Mouse (Mus musculus) gastrocnemius, postnatal 14 days (tissue): Measurements from ENCODE around the gene Snapc3. TPM values are rescaled to one million over a fixed set of nuclear protein-coding genes. Genes with fewer than 3 reads are reported as not detected.
A peak's percentile ranks its signal among the peaks of the same experiment; 100 is the strongest.

ENCODE experiments used
- DNase-seq: peaks from one replicate; pipeline ENCODE4 v3.0.0; 2021; ENCODE audit warnings: mixed read lengths
- intact Hi-C: fragments of 180-260 bp; cut with DNase I; formaldehyde crosslinking; loops from one replicate; pipeline ENCODE4 v1.15.1; 2025; ENCODE audit warnings: low total_unique reads
- long read RNA-seq, 2 experiments: library from polyadenylated mRNA; stranded (forward); transcript quantifications; one replicate each; pipeline ENCODE4 v2.0.0; 2021
- total RNA-seq, 2 experiments: library from RNA; stranded (reverse); gene quantifications; 2 replicates each; pipeline ENCODE4 v1.2.3; 2021

Snapc3 gene
- total RNA-seq: 10 to 100 TPM; 12.8 to 13.3 TPM
- long read RNA-seq, experiment 1, transcript Snapc3-201 (9 exons, 1,405 nt): major isoform, 9 of 11 reads
- long read RNA-seq, experiment 1, partial matches to known transcripts: 0 of 11 reads
- long read RNA-seq, experiment 1, other reads (novel, unspliced or antisense): 2 of 11 reads
- long read RNA-seq, experiment 2, transcript Snapc3-201 (9 exons, 1,405 nt): major isoform, 11 of 12 reads
- long read RNA-seq, experiment 2, partial matches to known transcripts: 1 of 12 reads
- long read RNA-seq, experiment 2, other reads (novel, unspliced or antisense): 0 of 12 reads

DNA sequence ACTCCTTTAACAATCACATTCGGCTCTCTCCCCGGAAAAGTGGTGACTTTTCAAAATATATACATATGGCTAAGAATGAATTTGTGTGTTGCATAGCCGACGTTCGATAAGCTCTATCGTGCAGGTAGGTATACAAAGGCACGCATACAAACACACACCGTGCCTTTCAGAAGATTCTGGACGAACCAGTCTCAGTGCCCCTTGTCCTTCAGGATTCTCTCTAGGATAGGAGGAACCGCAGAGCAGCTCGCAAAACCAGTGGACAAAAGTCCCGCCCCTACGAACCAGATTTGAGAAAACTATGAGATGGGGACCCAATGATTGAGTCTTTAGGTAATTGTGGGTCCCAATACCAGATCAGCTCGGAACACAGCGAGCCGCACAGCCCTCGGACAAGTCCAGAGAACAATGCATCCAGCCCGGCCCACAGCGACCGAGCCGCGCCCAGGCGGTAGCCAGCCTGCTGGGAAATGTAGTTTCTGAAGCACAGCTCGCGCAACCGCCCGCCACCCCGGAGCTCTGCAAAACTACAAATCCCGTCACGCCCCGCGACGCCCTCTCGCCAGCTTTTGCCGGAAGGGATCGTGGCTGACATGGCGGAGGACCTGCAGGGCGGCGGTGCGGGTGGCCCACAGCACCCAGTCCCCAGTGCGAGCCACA is at the start of gene Snapc3:
TSS of gene Snapc3 (plus strand) at position 565 of the 660 bp plus-strand sequence.
- intact Hi-C loops: no loop called here
- DNase-seq: peak; percentile 97

DNA sequence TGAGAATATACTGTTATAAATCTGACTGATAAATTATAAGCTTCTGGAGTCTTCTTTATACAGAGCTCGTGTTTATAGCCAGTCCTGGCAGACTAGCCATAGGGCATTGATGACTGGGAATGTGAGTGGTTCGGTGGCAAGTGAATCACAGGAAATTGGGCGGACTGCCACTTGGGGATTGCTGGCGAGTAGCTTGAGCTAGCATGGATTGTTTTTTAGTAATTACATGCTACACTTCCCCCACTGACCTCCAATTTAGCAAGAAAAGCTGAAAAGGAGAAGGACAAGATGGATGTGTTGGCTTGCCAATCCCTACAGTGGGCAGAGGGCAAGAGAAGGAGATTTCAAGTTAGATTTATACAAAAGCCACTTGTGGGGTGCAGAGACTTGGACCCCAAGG is 44.1 kb upstream of the Snapc3 start:
- intact Hi-C loops: no loop called here
- DNase-seq: no peak

DNA sequence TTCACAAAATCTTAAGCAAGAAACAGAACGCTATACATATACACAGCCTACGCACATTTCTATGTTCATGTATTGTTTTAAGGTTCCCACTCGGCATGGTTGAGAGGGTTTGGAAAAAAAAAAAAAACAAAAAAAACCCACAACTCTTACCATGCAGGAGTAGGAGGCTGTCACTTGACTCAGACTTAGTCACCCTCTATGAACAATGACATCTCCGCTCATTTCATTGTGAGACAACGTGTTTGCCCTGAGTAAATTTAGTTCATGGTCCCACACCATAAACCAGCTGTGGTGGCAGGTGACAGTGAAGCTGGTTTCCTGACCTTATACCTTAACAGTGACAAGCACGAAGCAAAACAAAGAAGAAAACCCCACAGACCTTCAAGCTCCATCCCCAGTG is 41.9 kb upstream of the Snapc3 start:
- no peak for DNase-seq
- intact Hi-C loops: no loop called here

DNA sequence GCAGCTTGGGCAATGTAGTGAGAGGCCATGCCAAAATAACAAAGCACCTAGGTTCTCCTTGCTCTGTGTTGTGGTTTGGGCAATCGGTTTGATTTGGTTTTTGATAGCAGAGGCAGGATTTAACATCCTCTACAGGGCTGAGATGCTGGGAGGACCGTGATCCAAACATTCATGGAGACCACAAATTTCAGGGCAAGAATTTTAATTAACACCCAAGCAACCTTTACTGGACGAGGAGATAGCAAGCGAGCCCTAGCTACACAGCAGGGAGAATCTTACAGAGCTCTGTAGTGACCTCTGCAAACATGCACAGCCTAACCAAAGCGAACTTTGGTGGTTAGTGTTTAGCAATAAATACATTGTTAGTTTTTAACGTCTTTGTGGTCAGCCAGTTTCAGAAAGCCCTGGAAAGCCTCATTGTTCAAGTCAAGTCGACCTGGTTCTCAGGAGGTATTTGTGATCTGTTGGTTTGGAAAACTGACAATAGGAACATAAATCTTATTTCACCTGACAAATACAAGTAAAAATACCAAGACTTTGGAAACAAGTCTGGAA is 41.0 kb upstream of the Snapc3 start:
- intact Hi-C loops: no loop called here
- no peak for DNase-seq

DNA sequence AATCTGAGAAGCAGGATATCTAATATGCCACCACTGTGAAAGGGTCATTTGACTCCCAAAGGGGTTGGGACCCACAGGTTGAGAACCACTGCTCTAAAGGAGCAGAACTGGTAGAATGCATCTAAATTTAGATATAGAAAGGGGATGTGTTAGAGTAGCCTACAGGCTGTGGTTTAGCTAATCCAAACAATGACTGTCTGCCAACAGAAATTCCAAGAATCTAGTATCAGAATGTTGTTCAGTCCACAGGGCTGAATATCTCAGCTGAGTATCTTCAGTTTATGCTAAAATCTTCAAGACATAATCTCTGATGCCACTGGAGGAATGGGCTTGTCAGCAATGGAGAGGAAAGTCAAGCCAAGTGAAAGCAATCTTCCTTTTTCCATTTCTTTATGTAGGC is 38.5 kb upstream of the Snapc3 start:
- DNase-seq: no peak
- intact Hi-C loops: no loop called here

DNA sequence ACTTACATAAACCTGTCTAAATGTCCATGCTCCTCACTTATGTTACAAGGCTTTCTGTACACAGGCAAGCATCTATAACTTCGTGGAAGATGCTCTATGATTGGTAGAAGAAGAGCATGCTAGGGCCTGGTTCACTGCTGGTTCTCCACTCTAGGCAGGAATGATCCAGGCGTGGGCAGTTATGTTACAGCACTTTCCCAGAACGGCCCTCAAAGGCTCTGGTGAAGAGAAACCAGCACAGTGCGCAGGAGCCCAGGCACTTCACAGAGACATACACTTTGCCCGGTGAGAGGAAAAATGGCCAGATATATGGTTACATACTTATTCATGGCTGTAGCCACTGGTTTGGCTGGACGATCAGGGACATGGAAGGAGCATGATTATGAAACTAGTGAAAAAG is 37.8 kb upstream of the Snapc3 start:
- no peak for DNase-seq
- intact Hi-C loops: no loop called here

DNA sequence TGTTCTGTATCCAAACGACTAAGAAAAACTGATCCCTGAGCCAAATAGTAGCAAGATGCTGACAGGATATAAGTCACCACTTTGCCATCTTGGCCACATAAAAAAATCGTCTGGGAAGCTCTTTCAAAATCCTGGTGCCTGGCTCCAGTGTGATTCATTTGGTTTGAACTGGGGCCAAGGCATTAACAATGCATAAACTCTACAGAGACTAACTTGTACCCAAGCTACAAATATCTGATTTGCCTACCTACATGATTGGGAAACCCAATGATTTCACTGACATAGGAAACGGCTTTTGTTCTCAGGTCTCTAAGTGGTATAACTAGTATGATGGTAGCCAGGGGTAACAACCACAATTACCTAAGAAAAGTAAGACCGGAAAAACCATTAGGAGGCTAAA is 37.3 kb upstream of the Snapc3 start:
- intact Hi-C loops: no loop called here
- DNase-seq: no peak

DNA sequence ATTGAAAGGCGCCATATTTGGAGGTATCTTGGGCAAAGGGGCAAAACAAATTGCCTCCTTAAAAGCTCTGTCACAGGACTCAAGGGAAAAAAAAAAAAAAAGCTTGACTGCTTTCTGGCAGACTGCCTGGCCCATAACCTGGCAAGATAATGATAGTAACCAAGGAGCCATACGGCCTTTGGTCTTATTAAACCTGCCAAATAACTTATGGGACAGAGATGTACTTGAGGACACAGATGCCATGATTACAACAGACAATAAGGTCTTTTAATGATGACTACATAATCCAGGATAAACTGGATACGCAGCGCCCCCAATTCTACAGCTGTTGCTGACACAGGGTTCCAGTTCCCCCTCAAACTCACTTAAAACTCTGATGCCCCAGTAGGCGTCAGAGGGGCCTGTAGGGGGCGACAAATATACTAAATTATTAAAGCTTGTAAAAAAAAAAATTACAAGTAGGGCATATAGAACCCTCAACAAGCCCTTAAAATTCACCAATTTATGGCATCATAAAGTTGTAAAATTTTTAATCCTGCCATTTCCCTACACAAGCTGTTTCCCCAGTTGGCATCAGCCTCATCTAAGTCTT is 33.5 kb upstream of the Snapc3 start:
- intact Hi-C loops: no loop called here
- peak; percentile 10 for DNase-seq

DNA sequence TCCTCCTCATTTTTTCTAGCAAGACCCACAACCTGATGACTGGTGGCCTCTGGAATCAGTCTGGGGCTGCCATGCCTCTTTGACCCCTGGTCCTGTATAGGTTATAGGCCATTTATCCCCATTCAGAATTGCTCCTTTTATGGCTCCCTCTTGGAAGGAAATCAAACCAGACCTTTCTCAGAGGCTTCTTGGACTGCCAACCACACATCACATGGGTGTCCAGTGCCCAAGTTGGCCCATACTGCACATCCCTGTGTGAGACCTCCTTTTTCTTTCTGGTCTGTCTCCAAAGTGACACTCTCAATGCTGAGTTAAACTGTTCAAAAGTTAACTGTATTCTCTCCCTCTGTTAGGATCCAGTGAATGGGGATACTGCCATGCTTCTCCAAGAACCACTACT is 32.4 kb upstream of the Snapc3 start:
- intact Hi-C loops: no loop called here
- DNase-seq: no peak

DNA sequence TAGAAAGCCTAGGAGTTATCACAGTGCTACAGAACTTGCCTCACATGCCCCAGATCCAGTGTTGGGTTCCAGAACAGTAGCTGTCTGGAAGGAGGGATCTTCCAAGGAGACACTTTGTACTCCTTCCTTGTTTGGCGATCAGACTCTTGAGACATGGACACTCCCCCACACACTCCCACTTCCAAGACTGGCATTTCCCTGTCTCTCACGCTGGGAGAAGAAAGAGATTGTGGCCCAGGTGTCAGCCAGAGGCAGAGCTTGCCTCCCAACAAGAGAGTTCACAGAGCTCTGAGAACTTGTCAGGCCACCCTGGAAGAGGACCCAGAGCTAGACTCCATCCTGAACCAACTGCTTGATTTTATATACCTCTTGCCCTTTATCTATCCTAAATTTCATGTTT is 27.0 kb upstream of the Snapc3 start:
- no peak for DNase-seq
- intact Hi-C loops: no loop called here

DNA sequence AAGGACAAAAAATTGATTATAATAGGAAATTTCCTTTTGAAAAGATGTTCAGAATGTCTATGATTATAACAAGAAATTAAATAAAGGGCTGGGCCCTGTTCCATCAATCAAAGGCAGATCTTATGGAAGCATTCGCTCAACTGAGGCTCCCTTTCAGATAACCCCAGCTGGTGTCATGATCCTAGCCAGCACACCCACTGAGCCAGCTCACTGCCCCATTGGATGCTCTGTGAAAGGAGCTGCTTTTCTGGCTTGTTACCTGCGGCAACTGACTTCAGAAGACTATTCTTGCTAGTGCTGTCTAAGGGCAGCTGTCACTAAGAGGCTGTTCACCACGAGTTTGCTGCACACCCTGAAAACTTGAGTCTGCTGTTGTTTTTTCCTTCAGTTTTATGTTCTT is 25.6 kb upstream of the Snapc3 start:
- no peak for DNase-seq
- intact Hi-C loops: no loop called here

DNA sequence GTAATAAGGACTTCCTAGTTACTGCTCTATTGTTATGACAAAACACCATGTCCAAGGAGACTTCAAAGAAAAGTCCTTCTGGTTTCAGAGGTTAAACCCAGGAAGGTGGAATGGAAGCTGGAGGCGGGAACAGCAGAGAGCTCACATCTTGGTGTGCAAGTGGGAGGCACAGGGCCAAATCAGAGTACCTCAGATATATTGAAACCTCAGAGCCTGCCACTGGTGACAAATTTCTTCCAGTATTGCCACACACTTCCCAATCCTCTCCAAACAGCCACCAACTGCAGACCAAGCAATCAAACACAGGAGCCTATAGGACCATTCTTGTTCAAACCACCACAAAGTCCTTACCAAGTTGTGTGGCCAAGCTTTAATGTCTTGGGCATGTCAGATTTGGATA is 23.8 kb upstream of the Snapc3 start:
- intact Hi-C loops: no loop called here
- DNase-seq: no peak

DNA sequence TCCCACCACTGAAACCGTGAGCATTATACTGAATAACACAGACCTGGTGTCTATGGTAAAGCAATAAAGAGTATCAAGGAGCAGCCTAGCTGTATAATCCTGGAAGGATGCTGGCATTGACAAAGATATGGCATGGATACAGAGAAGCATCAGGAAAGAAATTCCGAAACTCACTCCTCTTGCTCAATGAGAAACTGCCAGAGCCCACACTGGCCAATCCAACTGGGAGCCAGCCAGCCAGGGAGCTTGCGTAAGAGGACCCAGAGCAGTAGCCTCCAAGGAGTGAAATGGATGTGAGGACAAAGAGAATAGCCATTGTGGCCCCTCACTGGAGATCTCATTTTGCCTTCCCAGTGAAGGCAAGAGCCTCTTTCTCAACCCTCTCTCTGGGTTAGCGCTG is 21.2 kb upstream of the Snapc3 start:
- peak; percentile 71 for DNase-seq

DNA sequence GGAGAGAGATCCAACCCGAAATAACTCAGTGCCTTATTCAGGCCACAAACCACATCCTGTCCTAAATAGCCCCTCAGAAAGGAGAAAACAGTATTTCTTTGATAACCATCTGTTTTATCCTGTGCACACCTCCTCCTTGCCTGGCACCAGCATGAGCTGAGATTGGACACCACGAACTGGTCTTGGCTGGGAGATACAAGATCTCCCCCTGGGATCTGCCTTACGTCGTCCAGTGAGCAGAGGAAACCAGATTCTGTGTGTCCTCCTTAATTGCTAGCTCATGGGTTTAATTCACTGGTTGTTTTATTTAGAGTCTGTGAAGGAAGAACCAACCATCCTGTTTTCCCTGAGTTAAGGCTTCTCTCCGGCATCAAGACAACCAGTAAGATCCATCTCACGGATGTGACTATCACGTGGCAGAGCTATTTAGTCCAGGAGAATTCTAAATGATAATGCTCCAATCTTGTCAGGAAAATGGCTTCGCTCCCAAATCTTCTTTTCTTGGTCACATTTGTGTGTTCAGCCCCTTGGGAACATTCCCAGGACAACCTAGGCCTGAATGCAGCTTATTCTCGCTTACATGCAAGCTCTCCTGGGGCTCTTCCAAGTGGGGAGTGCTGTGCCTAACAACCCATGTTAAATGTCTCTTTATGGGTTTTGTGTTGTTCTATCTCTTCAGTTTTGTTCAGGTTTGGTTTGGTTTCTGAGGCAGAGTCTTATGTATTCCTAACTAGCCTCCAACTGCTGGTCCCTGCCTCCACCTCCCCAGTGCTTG is 20.3 kb upstream of the Snapc3 start:
- no peak for DNase-seq
- intact Hi-C loops: no loop called here

More for the DNA sequence above, 21.2 kb upstream of the Snapc3 start:
- intact Hi-C loops: no loop called here

DNA sequence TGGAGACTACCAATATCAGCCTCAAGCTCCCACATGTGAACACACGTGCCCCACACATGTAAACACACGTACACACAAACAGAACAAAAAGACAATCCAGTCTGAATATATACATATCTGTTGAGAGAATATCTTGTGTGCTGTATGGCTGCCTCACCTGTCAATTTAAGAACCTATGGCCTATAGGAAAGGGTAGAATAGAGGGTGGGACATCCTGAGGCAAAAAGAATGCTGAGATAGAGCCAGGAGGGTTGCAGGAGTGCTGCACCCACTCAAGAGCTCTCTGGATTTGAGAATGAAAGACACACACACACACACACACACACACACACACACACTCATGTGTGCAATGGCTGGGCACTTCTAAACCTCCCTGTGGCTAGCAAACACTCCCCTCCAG is 19.0 kb upstream of the Snapc3 start:
- no peak for DNase-seq
- intact Hi-C loops: no loop called here

DNA sequence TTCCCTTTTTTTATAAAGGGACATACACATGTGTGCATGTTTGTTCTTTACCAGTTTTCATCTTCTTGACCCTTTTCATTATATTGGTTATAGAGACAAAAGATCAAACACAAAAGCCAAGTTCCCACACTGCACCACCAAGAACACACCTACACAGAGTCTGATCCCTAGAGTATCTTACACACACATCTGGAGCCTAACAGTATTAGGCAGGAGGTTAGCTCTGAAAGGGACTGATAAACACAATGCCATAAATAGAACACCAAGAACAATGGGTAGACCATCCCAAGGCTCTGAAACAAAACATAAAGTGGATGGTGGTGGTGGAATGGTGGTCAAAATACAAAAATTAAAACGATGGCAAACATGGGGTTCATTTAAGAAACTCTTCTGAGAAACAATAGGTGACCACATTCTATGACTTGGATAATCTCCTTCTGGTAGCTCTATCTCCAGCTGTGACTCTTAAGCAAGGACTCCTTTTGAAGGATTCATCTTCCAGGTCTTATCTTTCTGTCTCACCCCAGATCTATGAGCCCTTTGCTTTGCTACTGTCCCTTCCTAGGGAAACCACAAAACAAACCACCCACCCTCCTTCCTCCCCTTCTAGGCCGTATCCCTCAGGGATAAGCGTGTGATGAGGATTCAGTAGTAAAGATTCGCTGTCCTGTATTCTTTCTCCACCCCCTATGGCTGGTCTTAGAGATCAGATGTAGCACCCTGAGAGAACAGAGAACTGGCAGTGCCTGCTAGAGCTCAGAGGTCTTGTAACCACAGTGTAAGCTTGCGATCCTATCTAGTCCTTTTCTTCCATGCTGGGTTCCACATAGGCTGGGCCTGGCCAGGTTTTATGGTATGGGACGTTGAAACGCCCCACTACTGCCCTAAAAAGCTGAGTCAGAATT is 16.6 kb upstream of the Snapc3 start:
- DNase-seq: no peak
- intact Hi-C loops: no loop called here

DNA sequence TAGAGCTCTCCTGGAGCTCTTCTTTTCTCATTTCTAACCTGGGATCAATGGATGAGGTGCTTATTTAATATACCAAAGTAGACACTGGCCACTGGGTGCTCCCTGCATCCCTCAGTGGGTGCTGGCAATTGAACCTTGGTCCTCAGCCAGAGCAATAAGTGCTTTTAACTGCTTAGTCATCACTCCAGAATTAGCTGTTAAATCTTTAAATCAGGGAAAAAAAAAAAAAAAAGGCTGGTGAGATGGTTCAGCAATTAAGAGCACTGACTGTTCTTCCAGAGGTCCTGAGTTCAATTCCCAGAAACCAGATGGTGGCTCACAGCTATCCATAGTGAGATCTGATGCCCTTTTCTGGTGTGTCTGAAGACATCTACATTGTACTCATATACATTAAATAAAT is 15.8 kb upstream of the Snapc3 start:
- intact Hi-C loops: no loop called here
- no peak for DNase-seq

DNA sequence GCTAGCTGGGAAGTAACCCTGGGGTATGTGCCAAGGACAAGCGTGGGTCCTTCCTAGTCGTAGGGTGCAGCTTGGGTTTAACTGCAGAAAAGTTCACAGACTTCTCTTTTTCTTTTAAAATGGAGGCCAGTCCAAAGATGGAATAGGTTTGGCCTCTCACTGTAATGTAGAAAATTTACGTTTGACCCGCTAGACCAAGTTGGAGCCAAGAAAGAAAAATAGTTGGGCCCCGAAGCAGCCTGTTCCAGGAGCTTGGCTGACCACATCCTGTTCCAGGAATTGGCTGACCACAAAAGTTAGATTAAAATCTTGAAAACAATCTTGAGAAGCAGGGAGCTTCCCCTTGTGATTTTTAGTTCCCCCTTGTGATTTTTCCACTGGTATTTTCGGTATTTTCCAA is 9.8 kb upstream of the Snapc3 start:
- no peak for DNase-seq
- intact Hi-C loops: no loop called here

DNA sequence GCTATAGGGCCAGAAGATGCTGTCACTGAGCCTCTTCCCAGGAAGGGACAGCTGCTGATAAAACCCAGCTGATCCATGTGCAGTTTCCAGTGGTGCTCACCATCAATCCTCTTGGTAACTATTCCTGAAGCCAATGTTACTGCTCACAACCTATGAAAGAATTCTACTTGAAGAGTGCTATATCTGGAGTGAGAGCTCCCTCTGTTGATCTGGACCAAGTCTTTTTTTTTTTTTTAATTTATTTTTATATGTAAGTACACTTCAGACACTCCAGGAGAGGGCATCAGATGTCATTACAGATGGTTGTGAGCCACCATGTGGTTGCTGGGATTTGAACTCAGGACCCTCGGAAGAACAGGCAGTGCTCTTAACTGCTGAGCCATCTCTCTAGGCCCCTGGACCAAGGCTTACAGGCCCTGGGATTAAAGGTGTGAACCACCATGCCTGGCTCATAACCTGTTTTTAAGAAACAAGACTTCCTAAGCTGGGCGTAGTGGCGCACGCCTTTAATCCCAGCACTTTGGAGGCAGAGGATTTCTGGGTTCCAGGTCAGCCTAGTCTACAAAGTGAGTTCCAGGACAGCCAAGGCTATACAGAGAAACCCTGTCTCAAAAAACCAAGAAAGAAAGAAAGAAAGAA is 7.5 kb upstream of the Snapc3 start:
- intact Hi-C loops: loop anchor here (5.0 kb wide), 1 partner anchor 148 kb away; no protein-coding TSS in a partner anchor
- DNase-seq: no peak
